Mouse (Mus musculus) hindbrain, postnatal 0 days (tissue): ENCODE results near the gene Il27ra. TPM values are rescaled to one million over a fixed set of nuclear protein-coding genes. Genes with fewer than 3 reads are reported as not detected.
A peak's percentile ranks its signal among the peaks of the same experiment; 100 is the strongest.

Source experiments
- ATAC-seq: fragments of 200-750 bp; cut with Nextera tagmentation; 2 replicates; pipeline ENCODE4 v1.8.0; 2017; ENCODE audit warnings: mild to moderate bottlenecking, moderate TSS enrichment, moderate library complexity
- DNase-seq: peaks from one replicate; pipeline ENCODE4 v3.0.0-alpha.2; 2015; ENCODE audit warnings: low spot score
- H3K27ac ChIP-seq: fragments of 300-500 bp; sonication (generic); 2 replicates; pipeline ENCODE4 v1.5.1; 2014; ENCODE audit warnings: mild to moderate bottlenecking
- H3K27me3 ChIP-seq: fragments of 300-500 bp; sonication (generic); 2 replicates; pipeline ENCODE4 v1.6.1; 2014; ENCODE audit warnings: low read length, mixed read lengths; ENCODE audit not compliant: insufficient read depth
- H3K36me3 ChIP-seq: fragments of 300-500 bp; sonication (generic); 2 replicates; pipeline ENCODE4 v1.6.1; 2014; ENCODE audit warnings: low read length, mixed read lengths; ENCODE audit not compliant: insufficient read depth
- H3K4me1 ChIP-seq: fragments of 300-500 bp; sonication (generic); 2 replicates; pipeline ENCODE4 v1.6.1; 2014; ENCODE audit warnings: antibody characterized with exemption, low read length, mixed read lengths; ENCODE audit not compliant: insufficient read depth
- H3K4me2 ChIP-seq: fragments of 300-500 bp; sonication (generic); 2 replicates; pipeline ENCODE4 v1.6.1; 2014; ENCODE audit warnings: low read depth, mild to moderate bottlenecking, low read length, moderate library complexity, mixed read lengths
- H3K4me3 ChIP-seq: fragments of 300-500 bp; sonication (generic); 2 replicates; pipeline ENCODE4 v1.5.1; 2014; ENCODE audit warnings: low read length
- H3K9ac ChIP-seq: fragments of 300-500 bp; sonication (generic); replicated peaks from 2 replicates; pipeline ENCODE4 v1.6.1; 2014; ENCODE audit warnings: mild to moderate bottlenecking, low read length, moderate library complexity, mixed read lengths
- H3K9me3 ChIP-seq: fragments of 300-500 bp; sonication (generic); 2 replicates; pipeline ENCODE4 v1.6.1; 2016; ENCODE audit warnings: low read length, mixed read lengths
- CTCF ChIP-seq: IDR thresholded peaks from 2 replicates; pipeline ENCODE4 v1.5.1; 2016; ENCODE audit warnings: antibody characterized with exemption, control low read depth, low read depth
- WGBS: fragments of 180-500 bp; shearing (Covaris S2); extraction: QIAGEN DNeasy Blood & Tissue Kit; methylation state at CpG from one replicate; pipeline ENCODE4 v1.1.7; 2014; 5-methylcytosine and 5-hydroxymethylcytosine counted together
- polyA plus RNA-seq: library from polyadenylated mRNA; unstranded; fragments of >200 nt; fragmentation: Nextera tagmentation; extraction: Ambion mirVana; gene quantifications from 2 replicates; pipeline ENCODE4 v1.2.1, GENCODE M21; 2015
- total RNA-seq: library from RNA; depleted of rRNA; stranded (reverse); fragments of >200 nt; gene quantifications from 2 replicates; pipeline ENCODE4 v1.2.3, GENCODE M21; 2014

Gene Il27ra
- total and polyA plus RNA-seq, 2 experiments from 2014 or later = 0.29 to 0.47 TPM

DNA sequence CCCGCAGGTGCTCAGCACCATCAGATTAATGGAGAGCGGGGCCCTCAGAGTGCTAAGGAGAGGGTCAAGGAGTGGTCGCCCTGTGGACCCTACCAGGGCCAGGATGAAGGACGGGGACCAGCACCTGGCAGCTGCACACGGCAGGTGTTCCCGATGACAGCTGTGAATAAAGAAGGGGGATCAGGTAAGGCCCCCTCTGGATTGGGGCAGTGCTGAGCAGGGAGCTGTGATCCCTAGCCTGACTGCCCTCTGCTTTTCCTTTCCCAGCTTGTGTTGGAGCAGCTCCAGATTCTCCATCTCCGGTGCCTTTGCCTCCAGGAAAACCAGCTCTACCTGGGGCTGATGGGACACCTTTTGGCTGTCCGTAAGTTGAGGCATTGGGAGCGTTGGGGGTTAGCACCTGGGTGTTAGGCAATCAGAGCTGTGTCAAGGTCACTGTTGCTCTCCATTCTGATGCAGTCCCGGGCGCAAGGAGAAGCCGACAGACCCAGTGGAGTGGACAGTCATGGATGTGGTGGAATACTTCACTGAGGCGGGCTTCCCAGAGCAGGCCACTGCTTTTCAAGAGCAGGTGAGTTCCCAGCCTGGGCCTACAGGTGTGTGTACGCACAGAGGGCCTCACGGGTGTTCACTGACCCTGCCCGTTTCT, 43.2 kb downstream of the Il27ra start:
- Histone ChIP-seq H3K9ac (peak overlapping the region; percentile 78), H3K36me3 (peaks cover 9% of the 10 kb centered on the region; the same call in 1 of the 2 replicates), H3K4me3 (peak overlapping the region; percentile 77), H3K4me2 (peak overlapping the region; percentile 81), H3K27me3 (no peaks in the 10 kb centered on the region), H3K9me3 (no peaks in the 10 kb centered on the region), H3K27ac (no peak overlapping the region), H3K4me1 (0 out of 2 replicates have a peak, but pooled peaks cover 4% of the 10 kb centered on the region)
- no peak for TF ChIP-seq CTCF
- DNase-seq = no peak
- 63% methylated on average over 16 of the region's 16 CpGs for WGBS
- ATAC-seq = no peak

DNA sequence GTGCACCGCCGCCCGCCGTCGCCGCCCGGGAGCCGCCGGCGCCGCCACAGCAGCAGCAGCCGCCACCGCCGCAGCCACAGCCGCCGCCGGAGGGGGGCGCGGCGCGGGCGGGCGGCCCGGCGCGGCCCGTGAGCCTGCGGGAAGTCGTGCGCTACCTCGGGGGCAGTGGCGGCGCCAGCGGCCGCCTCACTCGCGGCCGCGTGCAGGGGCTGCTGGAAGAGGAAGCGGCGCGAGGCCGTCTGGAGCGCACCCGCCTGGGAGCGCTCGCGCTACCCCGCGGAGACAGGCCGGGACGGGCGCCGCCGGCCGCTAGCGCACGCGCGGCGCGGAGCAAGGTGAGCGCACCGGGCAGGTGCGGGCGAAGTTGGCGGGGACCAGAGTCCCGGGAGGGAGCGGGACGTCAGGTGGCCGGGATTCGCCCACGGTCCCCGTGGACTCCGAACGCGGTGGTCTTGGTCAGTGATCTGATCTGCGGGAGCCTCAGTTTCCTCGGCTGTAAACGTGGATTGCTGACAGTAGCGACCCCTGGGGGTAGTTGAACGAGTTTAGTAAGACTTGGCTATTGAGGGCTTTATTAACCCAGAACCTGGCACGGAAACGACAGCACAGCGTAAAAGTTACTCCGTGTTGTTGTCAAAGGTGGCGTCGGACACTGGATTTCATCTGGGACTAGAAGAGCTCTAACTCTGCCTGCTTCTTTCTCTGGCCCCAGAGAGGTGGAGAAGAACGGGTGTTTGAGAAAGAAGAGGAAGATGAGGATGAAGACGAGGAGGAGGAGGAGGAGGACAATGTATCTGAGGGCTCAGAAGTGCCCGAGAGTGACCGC, 43.9 kb downstream of the Il27ra start:
- Histone ChIP-seq H3K9me3 (no peaks in the 10 kb centered on the region), H3K4me2 (peak overlapping the region; percentile 81), H3K4me3 (peak overlapping the region; percentile 77), H3K9ac (peak overlapping the region; percentile 78), H3K4me1 (0 out of 2 replicates have a peak, but pooled peaks cover 4% of the 10 kb centered on the region), H3K27me3 (no peaks in the 10 kb centered on the region), H3K36me3 (peaks cover 9% of the 10 kb centered on the region; the same call in 1 of the 2 replicates), H3K27ac (peak overlapping the region; percentile 91)
- DNase-seq = peak; percentile 83
- 2% methylated on average over 57 of the region's 92 CpGs for WGBS
- 0 out of 2 replicates have a peak, but pooled peaks have one; percentile 19 for ATAC-seq
- peak; percentile 64 for TF ChIP-seq CTCF

DNA sequence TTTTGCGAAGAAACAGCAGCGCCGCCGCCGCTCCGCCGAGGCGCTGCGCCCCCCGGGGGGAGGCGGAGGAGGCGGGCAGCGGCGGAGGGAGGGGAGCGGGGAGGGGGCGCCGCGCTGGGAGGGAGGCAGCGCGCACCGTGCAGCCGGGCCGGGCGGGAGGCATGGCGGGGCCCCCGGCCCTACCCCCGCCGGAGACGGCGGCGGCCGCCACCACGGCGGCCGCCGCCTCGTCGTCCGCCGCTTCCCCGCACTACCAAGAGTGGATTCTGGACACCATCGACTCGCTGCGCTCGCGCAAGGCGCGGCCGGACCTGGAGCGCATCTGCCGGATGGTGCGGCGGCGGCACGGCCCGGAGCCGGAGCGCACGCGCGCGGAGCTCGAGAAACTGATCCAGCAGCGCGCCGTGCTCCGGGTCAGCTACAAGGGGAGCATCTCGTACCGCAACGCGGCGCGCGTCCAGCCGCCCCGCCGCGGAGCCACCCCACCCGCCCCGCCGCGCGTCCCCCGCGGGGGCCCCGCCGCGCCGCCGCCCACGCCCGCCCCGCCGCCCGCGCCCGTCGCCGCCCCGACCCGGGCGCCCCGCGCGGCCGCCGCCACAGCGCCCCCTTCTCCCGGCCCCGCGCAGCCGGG, 44.8 kb downstream of the Il27ra start, which contains the start of gene Samd1:
Gene Samd1, plus strand, starts transcription at position 162 of the 631 bp plus-strand sequence.
- TF ChIP-seq CTCF = no peak
- 4% methylated on average over 36 of the region's 112 CpGs for WGBS
- no peaks in the 10 kb centered on the region for H3K27me3 ChIP-seq
- peak; percentile 72 for DNase-seq
- peak; percentile 31; the same call in 1 of the 2 replicates for ATAC-seq
- H3K27ac ChIP-seq = peak within 1 kb of the TSS; percentile 91
- 0 out of 2 replicates have a peak, but pooled peaks cover 4% of the 10 kb centered on the region for H3K4me1 ChIP-seq
- peak within 1 kb of the TSS; percentile 78 for H3K9ac ChIP-seq
- H3K4me2 ChIP-seq = peak within 1 kb of the TSS; percentile 81
- no peaks in the 10 kb centered on the region for H3K9me3 ChIP-seq
- H3K36me3 ChIP-seq = peaks cover 9% of the 10 kb centered on the region; the same call in 1 of the 2 replicates
- H3K4me3 ChIP-seq = peak within 1 kb of the TSS; percentile 77

DNA sequence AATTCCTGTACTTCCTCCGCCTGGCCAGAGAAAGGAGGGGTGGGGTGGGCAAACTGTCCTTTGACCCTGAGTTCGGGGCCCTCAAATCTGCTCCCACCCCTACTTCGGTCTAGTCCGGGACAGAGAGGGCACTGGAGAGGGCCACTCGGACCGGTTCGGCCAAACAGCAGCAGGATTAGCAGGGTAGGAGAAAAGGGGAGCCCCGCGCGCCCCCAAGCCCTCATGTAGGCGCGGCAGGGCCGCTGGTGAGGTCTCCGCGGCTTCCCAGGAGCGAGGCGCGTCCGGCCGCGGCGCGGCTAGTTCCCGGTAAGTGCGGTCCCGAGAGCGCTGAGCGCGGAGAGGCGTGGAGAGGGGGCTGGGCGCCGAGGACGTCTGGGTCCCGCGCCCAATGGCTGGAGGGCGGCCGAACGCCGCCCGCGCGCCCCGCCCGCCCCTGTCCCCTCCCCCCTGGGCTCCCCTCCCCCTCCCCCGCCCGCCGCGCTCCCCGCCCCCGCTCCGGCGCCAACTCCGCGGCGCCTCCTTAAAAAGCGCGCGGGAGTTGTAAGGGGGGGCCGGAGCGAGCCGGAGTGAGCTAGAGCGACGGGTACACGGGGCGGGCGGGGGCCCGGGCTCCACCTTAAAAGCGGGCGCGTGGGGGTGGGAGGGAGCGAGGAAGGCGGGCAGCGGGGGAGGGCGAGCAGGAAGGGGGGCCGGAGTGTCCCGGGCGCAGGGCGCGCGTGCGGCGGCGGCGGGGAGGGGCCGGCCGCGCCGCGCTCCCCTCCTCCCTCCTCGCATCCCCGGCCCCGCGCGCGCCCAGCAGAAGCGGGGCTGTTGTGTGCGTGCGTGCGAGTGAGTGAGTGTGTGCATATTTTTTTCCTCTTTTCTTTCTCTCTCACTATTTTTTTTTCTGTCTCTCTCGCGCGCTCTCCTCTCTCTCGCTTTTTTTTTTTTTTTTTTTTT, 45.6 kb downstream of the Il27ra start:
- peak overlapping the region; percentile 91 for H3K27ac ChIP-seq
- ATAC-seq (peak; percentile 83), DNase-seq (peak; percentile 89)
- 0 out of 2 replicates have a peak, but pooled peaks cover 4% of the 10 kb centered on the region for H3K4me1 ChIP-seq
- peaks cover 12% of the 10 kb centered on the region for H3K36me3 ChIP-seq
- peak overlapping the region; percentile 78 for H3K9ac ChIP-seq
- H3K27me3 ChIP-seq = no peaks in the 10 kb centered on the region
- no peaks in the 10 kb centered on the region for H3K9me3 ChIP-seq
- H3K4me3 ChIP-seq = peak overlapping the region; percentile 77
- WGBS = 1% methylated on average over 48 of the region's 103 CpGs
- H3K4me2 ChIP-seq = peak overlapping the region; percentile 81
- no peak for TF ChIP-seq CTCF

DNA sequence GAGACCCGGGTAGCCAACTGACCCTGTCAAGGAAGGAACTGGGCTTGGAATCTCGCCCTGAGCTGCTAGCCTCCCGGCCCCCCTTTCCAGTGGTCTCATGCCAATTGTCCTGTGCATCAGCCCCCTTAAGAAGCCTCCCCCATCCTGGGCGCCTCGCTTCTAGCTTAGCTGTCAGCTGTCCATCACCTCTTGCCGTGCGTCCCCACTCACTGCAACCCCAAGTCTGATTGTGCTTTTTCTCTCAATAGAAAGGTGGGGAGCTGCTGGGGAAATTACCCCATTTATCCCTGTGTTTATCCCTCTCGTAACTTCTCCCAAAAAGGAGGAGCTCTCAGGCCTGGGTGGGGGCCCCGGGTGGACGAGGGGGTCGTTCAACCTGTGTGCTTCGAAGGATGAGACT, 46.4 kb downstream of the Il27ra start:
- Histone ChIP-seq H3K4me1 (0 out of 2 replicates have a peak, but pooled peaks cover 4% of the 10 kb centered on the region), H3K4me2 (peak overlapping the region; percentile 81), H3K9me3 (no peaks in the 10 kb centered on the region), H3K4me3 (peak overlapping the region; percentile 77; the same call in 1 of the 2 replicates), H3K9ac (no peak overlapping the region), H3K27ac (0 out of 2 replicates have a peak overlapping the region, but pooled peaks have one; percentile 91), H3K36me3 (peaks cover 21% of the 10 kb centered on the region), H3K27me3 (no peaks in the 10 kb centered on the region)
- ATAC-seq (no peak), DNase-seq (no peak)
- TF ChIP-seq CTCF = no peak
- 14% methylated on average over 12 of the region's 12 CpGs for WGBS
